ENCODE assay signal across 9 mouse cellular contexts in the genomic region with DNA sequence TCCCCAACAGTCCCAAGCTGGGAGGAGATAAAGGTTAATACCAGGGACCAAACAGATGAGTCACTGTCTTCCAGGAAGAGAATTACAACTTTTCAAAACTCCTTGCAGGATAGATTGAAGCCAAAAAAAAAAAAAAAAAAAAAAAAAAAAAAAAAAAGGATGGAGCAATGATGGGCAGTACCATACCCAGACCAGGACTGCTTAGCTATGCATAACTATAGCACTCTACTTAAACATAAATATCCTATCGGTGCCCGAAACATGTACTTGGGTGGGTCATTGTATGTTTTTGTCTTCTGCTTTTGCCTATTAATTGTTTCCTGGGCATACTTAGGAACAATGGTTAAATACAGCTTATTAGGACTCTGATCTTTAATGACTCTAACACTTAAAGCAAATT. TPM values are rescaled to one million over a fixed set of nuclear protein-coding genes. Genes with fewer than 3 reads are reported as not detected.
DNase-seq lines count a peak whose midpoint lies in the region; ATAC-seq and TF ChIP-seq lines count a peak whose summit lies in the region.
"Had no signal": no experiment of that assay in that cellular context is flagged by ENCODE, and none has a peak within 500 bp of the region (broad histone marks: within the 10 kb centered on the region; RNA-seq: fewer than 3 reads in every experiment).

No protein-coding gene starts in this region.

- peak; percentile 55 for ATAC-seq in kidney, embryonic 15.5 days (replicated peaks; ENCODE audit: low FRiP score)
- ATAC-seq in inflammation-experienced regulatory T-cells, adult 6 months = peak; percentile 24
- peak; percentile 77 for ATAC-seq in midbrain, embryonic 16.5 days

- H3K4me1 ChIP-seq in kidney, embryonic 15.5 days = peaks cover 10% of the 10 kb centered on the region
- no peaks in the 10 kb centered on the region for H3K4me1 ChIP-seq in cortical plate, adult 2 months (ENCODE audit: control insufficient read depth, insufficient read depth, low read length)
- peaks cover 8% of the 10 kb centered on the region for H3K4me1 ChIP-seq in midbrain, embryonic 16.5 days (ENCODE audit: control insufficient read depth, insufficient read depth, low read length)
- peaks cover 3% of the 10 kb centered on the region; the same call in 1 of the 2 replicates for H3K4me1 ChIP-seq in kidney, adult 2 months (ENCODE audit: control insufficient read depth, insufficient read depth, low read length)

- TF ChIP-seq CTCF in cortical plate, adult 2 months (IDR thresholded peaks at IDR 0.05; ENCODE audit: extremely low read depth, insufficient read depth, low read length) = no peak
- no peak for TF ChIP-seq CTCF in kidney, adult 2 months (conservative IDR thresholded peaks at IDR 0.05; ENCODE audit: insufficient read depth, insufficient read length, low read depth, low read length)

- H3K27me3 ChIP-seq in kidney, embryonic 15.5 days = no peaks in the 10 kb centered on the region
- peaks cover 11% of the 10 kb centered on the region; the same call in 1 of the 2 replicates for H3K27me3 ChIP-seq in midbrain, embryonic 16.5 days (ENCODE audit: control insufficient read depth, insufficient read depth, low read depth, low read length)
- H3K27me3 ChIP-seq in kidney, adult 2 months (replicated peaks; ENCODE audit: control insufficient read depth, insufficient read depth, low read length) = no peaks in the 10 kb centered on the region

- H3K9me3 ChIP-seq in kidney, embryonic 15.5 days (replicated peaks) = no peaks in the 10 kb centered on the region
- H3K9me3 ChIP-seq in midbrain, embryonic 16.5 days (replicated peaks; ENCODE audit: control insufficient read depth, low read length, poor library complexity, severe bottlenecking) = no peaks in the 10 kb centered on the region

- no peak for DNase-seq in kidney, adult 8-10 months
- DNase-seq in thymus, postnatal 10 days (ENCODE audit: low spot score in 2 of 2) = no peak
- no peak for DNase-seq in kidney, adult 2 months
- DNase-seq in urinary bladder, postnatal 4 days (ENCODE audit: low spot score in 2 of 2) = no peak

- WGBS in kidney, embryonic 15.5 days = 83% methylated on average over 2 of the region's 2 CpGs
- WGBS in midbrain, embryonic 16.5 days = 84% methylated on average over 2 of the region's 2 CpGs
- WGBS in kidney, adult 2 months = 78% methylated on average over 2 of the region's 2 CpGs

- no peak overlapping the region for H3K9ac ChIP-seq in kidney, embryonic 15.5 days
- H3K9ac ChIP-seq in midbrain, embryonic 16.5 days (ENCODE audit: low read depth, low read length) = no peak overlapping the region; the same call in 1 of the 2 replicates

- TF ChIP-seq POLR2A in cortical plate, adult 2 months (IDR thresholded peaks at IDR 0.05; ENCODE audit: extremely low read depth, insufficient read depth, low read length) = no peak
- TF ChIP-seq POLR2A in kidney, adult 2 months (IDR thresholded peaks at IDR 0.05; ENCODE audit: low read depth, low read length) = no peak

- H3K4me3 ChIP-seq in kidney, embryonic 15.5 days (replicated peaks) = peak overlapping the region; percentile 69
- peak overlapping the region; percentile 61; the same call in 1 of the 2 replicates for H3K4me3 ChIP-seq in cortical plate, adult 2 months (ENCODE audit: insufficient read depth, low read length)
- peak overlapping the region; percentile 85 for H3K4me3 ChIP-seq in midbrain, embryonic 16.5 days (ENCODE audit: low read depth, low read length)
- no peak overlapping the region for H3K4me3 ChIP-seq in kidney, adult 2 months (ENCODE audit: insufficient read depth, low read depth, low read length)

- peak overlapping the region; percentile 66 for H3K4me2 ChIP-seq in kidney, embryonic 15.5 days
- peak overlapping the region; percentile 72 for H3K4me2 ChIP-seq in midbrain, embryonic 16.5 days (ENCODE audit: low read length)

- peaks cover 4% of the 10 kb centered on the region; the same call in 1 of the 2 replicates for H3K36me3 ChIP-seq in kidney, embryonic 15.5 days
- 0 out of 2 replicates have a peak, but pooled peaks cover 6% of the 10 kb centered on the region for H3K36me3 ChIP-seq in midbrain, embryonic 16.5 days (ENCODE audit: control insufficient read depth, insufficient read depth, low read length)
- H3K36me3 ChIP-seq in kidney, adult 2 months (ENCODE audit: control insufficient read depth, insufficient read depth, low read length) = no peaks in the 10 kb centered on the region

- no peak overlapping the region for H3K27ac ChIP-seq in kidney, embryonic 15.5 days
- H3K27ac ChIP-seq in cortical plate, adult 2 months (ENCODE audit: insufficient read depth, low read length) = no peak overlapping the region
- no peak overlapping the region for H3K27ac ChIP-seq in midbrain, embryonic 16.5 days (ENCODE audit: low read length)
- no peak overlapping the region for H3K27ac ChIP-seq in kidney, adult 2 months (ENCODE audit: insufficient read depth, low read depth, low read length)

RNA-seq across cellular contexts. Expression of a gene that starts 0.5 kb away (rescaled TPM):
- 15.4 and 19.4 TPM in 2 replicates for polyA plus RNA-seq in kidney, embryonic 15.5 days (2015; fragmentation: Nextera tagmentation; extraction: Ambion mirVana)
- 69.3 and 69.5 TPM in 2 replicates for polyA plus RNA-seq in cortical plate, adult 2 months (2012; rRNA removed)
- polyA plus RNA-seq in inflammation-experienced regulatory T-cells, adult 6 months (2017; shearing (Covaris generic)) = 10 to 100 TPM; 10.2 to 18.3 (median 17.8) TPM
- polyA plus RNA-seq in midbrain, embryonic 16.5 days (2015; fragmentation: Nextera tagmentation; extraction: Ambion mirVana) = 55.0 and 66.2 TPM in 2 replicates
- polyA plus RNA-seq in kidney, adult 2 months (2012; rRNA removed) = 24.5 and 26.0 TPM in 2 replicates

RNA-seq across cellular contexts. Expression of a gene that starts 43.1 kb away (rescaled TPM):
- 40.4 and 41.4 TPM in 2 replicates for polyA plus RNA-seq in kidney, embryonic 15.5 days (2015; fragmentation: Nextera tagmentation; extraction: Ambion mirVana)
- polyA plus RNA-seq in cortical plate, adult 2 months (2012; rRNA removed) = 152 and 173 TPM in 2 replicates
- polyA plus RNA-seq in inflammation-experienced regulatory T-cells, adult 6 months (2017; shearing (Covaris generic)) = 1 to 10 TPM in 2 of 3 experiments, under 1 TPM in 1; 0.67 to 1.3 (median 1.1) TPM
- polyA plus RNA-seq in midbrain, embryonic 16.5 days (2015; fragmentation: Nextera tagmentation; extraction: Ambion mirVana) = 71.8 and 76.8 TPM in 2 replicates
- polyA plus RNA-seq in kidney, adult 2 months (2012; rRNA removed) = 267 and 285 TPM in 2 replicates

RNA-seq across cellular contexts. Expression of a gene that starts 45.2 kb away (rescaled TPM):
- polyA plus RNA-seq in kidney, embryonic 15.5 days (2015; fragmentation: Nextera tagmentation; extraction: Ambion mirVana) = 0.10 and 0.12 TPM in 2 replicates
- polyA plus RNA-seq in cortical plate, adult 2 months (2012; rRNA removed) = 1.5 and 2.2 TPM in 2 replicates
- not detected for polyA plus RNA-seq in inflammation-experienced regulatory T-cells, adult 6 months (2017; shearing (Covaris generic))
- polyA plus RNA-seq in midbrain, embryonic 16.5 days (2015; fragmentation: Nextera tagmentation; extraction: Ambion mirVana) = 0.48 and 1.1 TPM in 2 replicates
- polyA plus RNA-seq in kidney, adult 2 months (2012; rRNA removed) = not detected in 2 replicates
- polyA plus RNA-seq: liver, adult 2 months had no signal

Comparison
In these comparisons a context has a peak if more than half of its experiments do, and no peak if none do; other contexts are left out.
1. ATAC-seq: peak in every context shown above with its lines; median percentile 77 in midbrain, embryonic 16.5 days; 55 in kidney, embryonic 15.5 days; 24 in inflammation-experienced regulatory T-cells, adult 6 months.
2. RNA of a gene that starts 43.1 kb away (polyA plus RNA-seq): 267 to 285 TPM in kidney, adult 2 months, 152 to 173 TPM in cortical plate, adult 2 months, 71.8 to 76.8 TPM in midbrain, embryonic 16.5 days and 40.4 to 41.4 TPM in kidney, embryonic 15.5 days; 0.67 to 1.3 TPM in inflammation-experienced regulatory T-cells, adult 6 months; every median in the first group is over 10 times any median in the second.